Mouse (Mus musculus): ENCODE results near the gene Dohh. TPM values are rescaled to one million over a fixed set of nuclear protein-coding genes. Genes with fewer than 3 reads are reported as not detected.

The Dohh gene
- polyA plus RNA-seq, 1 experiment from 2014 or later = 55.7 TPM

DNA sequence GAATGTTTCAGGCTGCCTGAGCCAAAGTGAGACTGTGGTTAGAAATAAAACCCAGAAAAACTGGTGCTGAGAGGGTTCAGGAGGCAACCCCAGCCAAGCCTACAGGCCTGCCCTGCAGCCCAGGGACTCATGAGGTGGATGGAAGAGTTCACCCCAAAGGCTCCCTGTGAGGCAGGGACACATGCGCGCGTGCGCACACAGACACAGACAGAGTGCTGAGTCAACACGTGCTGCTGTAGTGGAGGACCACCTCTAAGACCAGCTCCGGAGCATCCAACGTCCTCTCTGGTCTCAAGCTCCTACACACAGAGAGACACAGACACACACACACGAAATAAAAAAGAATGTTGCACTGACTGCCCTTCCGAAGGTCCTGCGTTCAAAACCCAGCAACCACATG lies 8.9 kb upstream of the Dohh start:
- H3K9me3 ChIP-seq (ENCODE audit: control insufficient read depth, low read length) = no peaks in the 10 kb centered on the region
- 95% methylated on average over 10 of the region's 10 CpGs for WGBS
- no peak for ATAC-seq (ENCODE audit: insufficient number of reproducible peaks, low FRiP score, low TSS enrichment, low read depth)
- H3K27ac ChIP-seq (replicated peaks; ENCODE audit: low read depth, low read length) = no peak overlapping the region
- H3K4me3 ChIP-seq (ENCODE audit: low read depth, low read length) = no peak overlapping the region
- H3K9ac ChIP-seq (ENCODE audit: low read length) = no peak overlapping the region
- H3K27me3 ChIP-seq (ENCODE audit: control insufficient read depth, insufficient read depth, low read length) = no peaks in the 10 kb centered on the region
- H3K4me1 ChIP-seq (ENCODE audit: control insufficient read depth, insufficient read depth, low read length) = peaks cover 13% of the 10 kb centered on the region
- H3K4me2 ChIP-seq (ENCODE audit: low read depth, severe bottlenecking) = 0 out of 2 replicates have a peak overlapping the region, but pooled peaks have one; percentile 2
- DNase-seq (ENCODE audit: low spot score) = no peak
- peaks cover 13% of the 10 kb centered on the region; the same call in 1 of the 2 replicates for H3K36me3 ChIP-seq (ENCODE audit: control insufficient read depth, insufficient read depth, low read length)

- peak overlapping the region; percentile 82 for H3K4me2 ChIP-seq (ENCODE audit: low read depth, severe bottlenecking)
- H3K27ac ChIP-seq (replicated peaks; ENCODE audit: low read depth, low read length) = 0 out of 2 replicates have a peak overlapping the region, but pooled peaks have one; percentile 30
- DNase-seq (ENCODE audit: low spot score) (no peak), ATAC-seq (ENCODE audit: insufficient number of reproducible peaks, low FRiP score, low TSS enrichment, low read depth) (no peak)
- no peaks in the 10 kb centered on the region for H3K27me3 ChIP-seq (ENCODE audit: control insufficient read depth, insufficient read depth, low read length)
- no peaks in the 10 kb centered on the region for H3K9me3 ChIP-seq (ENCODE audit: control insufficient read depth, low read length)
- WGBS = 36% methylated on average over 6 of the region's 6 CpGs
- peak overlapping the region; percentile 75 for H3K9ac ChIP-seq (ENCODE audit: low read length)
- 0 out of 2 replicates have a peak, but pooled peaks cover 5% of the 10 kb centered on the region for H3K36me3 ChIP-seq (ENCODE audit: control insufficient read depth, insufficient read depth, low read length)
- peaks cover 13% of the 10 kb centered on the region for H3K4me1 ChIP-seq (ENCODE audit: control insufficient read depth, insufficient read depth, low read length)
- H3K4me3 ChIP-seq (ENCODE audit: low read depth, low read length) = peak overlapping the region; percentile 65
Observed at GRCm38 (mm10) chr10:81376561-81377361, 7.5 kb upstream of the Dohh start.

DNA sequence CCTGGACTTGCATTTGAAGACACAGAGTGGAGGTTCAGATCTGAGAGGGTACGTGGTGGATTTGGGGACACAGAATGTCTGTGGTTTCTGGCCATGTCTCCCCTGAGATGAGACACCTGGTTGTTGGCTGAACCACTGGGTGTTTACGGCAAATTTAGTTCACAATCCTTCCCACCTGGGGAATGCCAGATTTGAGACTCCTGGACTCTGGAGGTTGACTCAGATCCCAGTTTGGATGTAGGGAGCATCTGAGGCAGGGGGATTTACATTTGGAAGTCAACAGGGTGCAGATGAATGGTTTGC lies 6.9 kb upstream of the Dohh start:
- Histone ChIP-seq H3K4me2 (ENCODE audit: low read depth, severe bottlenecking) (peak overlapping the region; percentile 82), H3K9ac (ENCODE audit: low read length) (peak overlapping the region; percentile 75), H3K36me3 (ENCODE audit: control insufficient read depth, insufficient read depth, low read length) (0 out of 2 replicates have a peak, but pooled peaks cover 5% of the 10 kb centered on the region), H3K27me3 (ENCODE audit: control insufficient read depth, insufficient read depth, low read length) (no peaks in the 10 kb centered on the region), H3K4me3 (ENCODE audit: low read depth, low read length) (peak overlapping the region; percentile 65), H3K4me1 (ENCODE audit: control insufficient read depth, insufficient read depth, low read length) (peaks cover 13% of the 10 kb centered on the region), H3K27ac (replicated peaks; ENCODE audit: low read depth, low read length) (peak overlapping the region; percentile 30; the same call in 1 of the 2 replicates), H3K9me3 (ENCODE audit: control insufficient read depth, low read length) (no peaks in the 10 kb centered on the region)
- ATAC-seq (ENCODE audit: insufficient number of reproducible peaks, low FRiP score, low TSS enrichment, low read depth) (no peak), DNase-seq (ENCODE audit: low spot score) (no peak)
- 80% methylated on average over 2 of the region's 2 CpGs for WGBS

DNA sequence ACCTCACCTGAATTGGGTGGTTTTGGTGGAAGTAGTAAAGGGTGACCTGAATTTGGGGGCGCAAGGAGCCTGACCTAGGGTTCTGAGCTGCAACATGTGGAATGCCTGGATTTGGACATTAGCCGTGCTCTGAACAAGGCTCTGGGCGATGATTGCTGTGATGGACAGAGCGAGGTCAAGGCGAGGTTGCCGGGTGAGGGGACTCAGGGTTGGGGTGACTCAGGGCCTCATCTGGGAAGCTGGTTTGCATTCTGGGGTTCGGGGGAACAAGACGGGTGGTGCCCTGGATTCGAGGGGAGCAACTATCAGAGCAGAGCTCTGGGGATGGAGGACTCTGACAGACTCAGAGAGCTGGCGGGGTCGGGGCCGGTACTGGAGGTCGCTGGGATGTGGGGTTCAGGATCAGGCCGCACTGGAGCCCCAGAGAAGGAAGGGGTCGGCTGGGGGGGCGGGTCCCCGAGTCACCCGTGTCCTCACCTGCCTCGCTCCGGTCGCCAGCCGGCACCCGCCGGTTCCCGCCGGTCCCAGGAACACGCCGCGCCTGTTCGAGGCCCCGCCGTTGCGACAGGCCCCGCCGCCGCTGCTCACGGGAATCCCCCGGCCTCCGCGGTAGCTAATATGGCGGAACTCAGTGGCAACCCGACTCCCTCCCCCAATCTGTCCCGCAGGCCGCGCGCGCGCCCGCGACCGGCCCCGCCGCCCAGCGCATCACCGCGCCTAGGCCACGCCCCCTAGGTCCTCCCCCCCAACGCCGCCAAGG lies 6.3 kb upstream of the Dohh start, which contains the start of gene Fzr1:
Gene Fzr1 (minus strand): TSS at position 724 of the 760 bp plus-strand sequence.
- Histone ChIP-seq H3K9me3 (ENCODE audit: control insufficient read depth, low read length) (no peaks in the 10 kb centered on the region), H3K27me3 (ENCODE audit: control insufficient read depth, insufficient read depth, low read length) (no peaks in the 10 kb centered on the region), H3K9ac (ENCODE audit: low read length) (peak within 1 kb of the TSS; percentile 75), H3K27ac (replicated peaks; ENCODE audit: low read depth, low read length) (peak within 1 kb of the TSS; percentile 37; the same call in 1 of the 2 replicates), H3K4me3 (ENCODE audit: low read depth, low read length) (peak within 1 kb of the TSS; percentile 65), H3K4me1 (ENCODE audit: control insufficient read depth, insufficient read depth, low read length) (peaks cover 13% of the 10 kb centered on the region), H3K36me3 (ENCODE audit: control insufficient read depth, insufficient read depth, low read length) (0 out of 2 replicates have a peak, but pooled peaks cover 5% of the 10 kb centered on the region), H3K4me2 (ENCODE audit: low read depth, severe bottlenecking) (peak within 1 kb of the TSS; percentile 82)
- peak; percentile 62 for ATAC-seq (ENCODE audit: insufficient number of reproducible peaks, low FRiP score, low TSS enrichment, low read depth)
- no peak for DNase-seq (ENCODE audit: low spot score)
- WGBS = 1% methylated on average over 36 of the region's 59 CpGs

- WGBS = under 1% methylated on average over 46 of the region's 46 CpGs
- H3K4me3 ChIP-seq (ENCODE audit: low read depth, low read length) = peak overlapping the region; percentile 65
- peaks cover 13% of the 10 kb centered on the region for H3K4me1 ChIP-seq (ENCODE audit: control insufficient read depth, insufficient read depth, low read length)
- peak overlapping the region; percentile 58 for H3K9ac ChIP-seq (ENCODE audit: low read length)
- peak overlapping the region; percentile 82 for H3K4me2 ChIP-seq (ENCODE audit: low read depth, severe bottlenecking)
- H3K27me3 ChIP-seq (ENCODE audit: control insufficient read depth, insufficient read depth, low read length) = no peaks in the 10 kb centered on the region
- DNase-seq (ENCODE audit: low spot score) (peak; percentile 100), ATAC-seq (ENCODE audit: insufficient number of reproducible peaks, low FRiP score, low TSS enrichment, low read depth) (peak; percentile 97)
- 0 out of 2 replicates have a peak, but pooled peaks cover 4% of the 10 kb centered on the region for H3K36me3 ChIP-seq (ENCODE audit: control insufficient read depth, insufficient read depth, low read length)
- H3K27ac ChIP-seq (replicated peaks; ENCODE audit: low read depth, low read length) = peak overlapping the region; percentile 37; the same call in 1 of the 2 replicates
- no peaks in the 10 kb centered on the region for H3K9me3 ChIP-seq (ENCODE audit: control insufficient read depth, low read length)
Observed at GRCm38 (mm10) chr10:81378553-81379182, 5.6 kb upstream of the Dohh start.

GRCm38 (mm10) chr10:81379183-81379553 lies 5.1 kb upstream of the Dohh start:
- H3K9ac ChIP-seq (ENCODE audit: low read length) = peak overlapping the region; percentile 58
- DNase-seq (ENCODE audit: low spot score) (no peak), ATAC-seq (ENCODE audit: insufficient number of reproducible peaks, low FRiP score, low TSS enrichment, low read depth) (no peak)
- H3K27me3 ChIP-seq (ENCODE audit: control insufficient read depth, insufficient read depth, low read length) = no peaks in the 10 kb centered on the region
- H3K36me3 ChIP-seq (ENCODE audit: control insufficient read depth, insufficient read depth, low read length) = 0 out of 2 replicates have a peak, but pooled peaks cover 3% of the 10 kb centered on the region
- H3K4me2 ChIP-seq (ENCODE audit: low read depth, severe bottlenecking) = peak overlapping the region; percentile 49
- H3K4me1 ChIP-seq (ENCODE audit: control insufficient read depth, insufficient read depth, low read length) = peaks cover 13% of the 10 kb centered on the region
- 60% methylated on average over 3 of the region's 3 CpGs for WGBS
- H3K4me3 ChIP-seq (ENCODE audit: low read depth, low read length) = peak overlapping the region; percentile 65
- H3K9me3 ChIP-seq (ENCODE audit: control insufficient read depth, low read length) = no peaks in the 10 kb centered on the region
- H3K27ac ChIP-seq (replicated peaks; ENCODE audit: low read depth, low read length) = peak overlapping the region; percentile 37; the same call in 1 of the 2 replicates

GRCm38 (mm10) chr10:81379809-81380378 lies 4.3 kb upstream of the Dohh start:
- Histone ChIP-seq H3K4me3 (ENCODE audit: low read depth, low read length) (no peak overlapping the region), H3K4me1 (ENCODE audit: control insufficient read depth, insufficient read depth, low read length) (peaks cover 13% of the 10 kb centered on the region), H3K27me3 (ENCODE audit: control insufficient read depth, insufficient read depth, low read length) (no peaks in the 10 kb centered on the region), H3K9ac (ENCODE audit: low read length) (no peak overlapping the region), H3K9me3 (ENCODE audit: control insufficient read depth, low read length) (no peaks in the 10 kb centered on the region), H3K36me3 (ENCODE audit: control insufficient read depth, insufficient read depth, low read length) (0 out of 2 replicates have a peak, but pooled peaks cover 3% of the 10 kb centered on the region), H3K4me2 (ENCODE audit: low read depth, severe bottlenecking) (no peak overlapping the region), H3K27ac (replicated peaks; ENCODE audit: low read depth, low read length) (no peak overlapping the region)
- 92% methylated on average over 6 of the region's 6 CpGs for WGBS
- DNase-seq (ENCODE audit: low spot score) (no peak), ATAC-seq (ENCODE audit: insufficient number of reproducible peaks, low FRiP score, low TSS enrichment, low read depth) (no peak)

DNA sequence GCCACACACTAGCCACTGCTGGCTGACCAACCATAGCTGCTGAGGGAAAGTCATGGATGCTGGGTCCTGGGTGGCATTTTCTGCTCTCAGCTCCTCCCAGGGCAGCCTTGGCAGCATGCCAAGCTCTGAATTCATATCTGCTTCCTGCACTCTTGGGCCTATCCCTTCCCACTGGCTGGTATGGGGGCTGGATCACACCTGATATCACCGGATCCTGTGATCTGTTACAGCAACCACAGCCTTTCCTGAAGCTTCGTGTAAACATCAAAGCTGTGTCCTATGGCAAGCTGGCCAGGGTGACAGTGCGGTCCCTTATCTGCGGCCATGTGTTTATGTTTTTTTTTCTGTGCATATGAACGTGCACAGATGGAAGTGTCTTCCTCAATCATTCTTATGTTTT lies 2.2 kb upstream of the Dohh start:
- no peak for ATAC-seq (ENCODE audit: insufficient number of reproducible peaks, low FRiP score, low TSS enrichment, low read depth)
- peaks cover 11% of the 10 kb centered on the region; the same call in 1 of the 2 replicates for H3K36me3 ChIP-seq (ENCODE audit: control insufficient read depth, insufficient read depth, low read length)
- no peak overlapping the region for H3K9ac ChIP-seq (ENCODE audit: low read length)
- H3K27ac ChIP-seq (replicated peaks; ENCODE audit: low read depth, low read length) = no peak overlapping the region
- no peak overlapping the region for H3K4me3 ChIP-seq (ENCODE audit: low read depth, low read length)
- no peaks in the 10 kb centered on the region for H3K9me3 ChIP-seq (ENCODE audit: control insufficient read depth, low read length)
- H3K4me2 ChIP-seq (ENCODE audit: low read depth, severe bottlenecking) = no peak overlapping the region
- no peak for DNase-seq (ENCODE audit: low spot score)
- WGBS = 90% methylated on average over 5 of the region's 5 CpGs
- H3K4me1 ChIP-seq (ENCODE audit: control insufficient read depth, insufficient read depth, low read length) = peaks cover 10% of the 10 kb centered on the region
- H3K27me3 ChIP-seq (ENCODE audit: control insufficient read depth, insufficient read depth, low read length) = no peaks in the 10 kb centered on the region

Measured in limb, embryonic 11.5 days (tissue).